Comparison of ENCODE assay signal across 8 mouse cellular contexts in genomic region chr13:45508495-45508894, GRCm38 (mm10). TPM values are rescaled to one million over a fixed set of nuclear protein-coding genes. Genes with fewer than 3 reads are reported as not detected.
DNase-seq lines count a peak whose midpoint lies in the region; ATAC-seq and TF ChIP-seq lines count a peak whose summit lies in the region.

No protein-coding gene starts in this region.

- H3K27ac ChIP-seq in embryonic facial prominence, embryonic 11.5 days (replicated peaks; ENCODE audit: low read depth, low read length): no peak overlapping the region
- H3K27ac ChIP-seq in limb, embryonic 12.5 days: no peak overlapping the region
- no peak overlapping the region for H3K27ac ChIP-seq in midbrain, embryonic 16.5 days (ENCODE audit: low read length)
- no peak overlapping the region; the same call in 1 of the 2 replicates for H3K27ac ChIP-seq in thymus, adult 2 months (ENCODE audit: control insufficient read depth, insufficient read depth, low read length)

- H3K9ac ChIP-seq in embryonic facial prominence, embryonic 11.5 days (replicated peaks; ENCODE audit: low read length): no peak overlapping the region
- H3K9ac ChIP-seq in limb, embryonic 12.5 days (replicated peaks): peak overlapping the region; percentile 66
- 0 out of 2 replicates have a peak overlapping the region, but pooled peaks have one; percentile 11 for H3K9ac ChIP-seq in midbrain, embryonic 16.5 days (ENCODE audit: low read depth, low read length)

- WGBS in embryonic facial prominence, embryonic 11.5 days: 2% methylated on average over 8 of the region's 8 CpGs
- WGBS in limb, embryonic 12.5 days: under 1% methylated on average over 8 of the region's 8 CpGs
- 2% methylated on average over 8 of the region's 8 CpGs for WGBS in midbrain, embryonic 16.5 days
- WGBS in thymus, adult 2 months: 8% methylated on average over 8 of the region's 8 CpGs

- no peak for TF ChIP-seq POLR2A in thymus, adult 2 months (IDR thresholded peaks at IDR 0.05; ENCODE audit: control insufficient read depth, extremely low read depth, insufficient read depth, low read length, poor library complexity)

- H3K4me3 ChIP-seq in embryonic facial prominence, embryonic 11.5 days (ENCODE audit: low read depth, low read length): peak overlapping the region; percentile 50
- H3K4me3 ChIP-seq in limb, embryonic 12.5 days (replicated peaks): peak overlapping the region; percentile 61
- H3K4me3 ChIP-seq in midbrain, embryonic 16.5 days (ENCODE audit: low read depth, low read length): peak overlapping the region; percentile 66
- H3K4me3 ChIP-seq in thymus, adult 2 months (ENCODE audit: control insufficient read depth, insufficient read depth, low read length): peak overlapping the region; percentile 53

- TF ChIP-seq CTCF in thymus, adult 2 months (IDR thresholded peaks at IDR 0.05; ENCODE audit: borderline replicate concordance, control insufficient read depth, extremely low read depth, insufficient read depth, low read length, poor library complexity): no peak

- no peak for ATAC-seq in embryonic facial prominence, embryonic 11.5 days (replicated peaks; ENCODE audit: insufficient number of reproducible peaks, low FRiP score, low TSS enrichment, low read depth)
- ATAC-seq in limb, embryonic 12.5 days (ENCODE audit: insufficient number of reproducible peaks, insufficient read depth, low FRiP score, low TSS enrichment, low read depth): no peak
- ATAC-seq in midbrain, embryonic 16.5 days: peak; percentile 54; the same call in 1 of the 2 replicates

- no peaks in the 10 kb centered on the region for H3K36me3 ChIP-seq in embryonic facial prominence, embryonic 11.5 days (replicated peaks; ENCODE audit: control insufficient read depth, insufficient read depth, low read depth, low read length)
- H3K36me3 ChIP-seq in limb, embryonic 12.5 days: no peaks in the 10 kb centered on the region
- H3K36me3 ChIP-seq in midbrain, embryonic 16.5 days (ENCODE audit: control insufficient read depth, insufficient read depth, low read length): no peaks in the 10 kb centered on the region
- H3K36me3 ChIP-seq in thymus, adult 2 months (ENCODE audit: control insufficient read depth, insufficient read depth, low read length): no peaks in the 10 kb centered on the region

- 0 out of 2 replicates have a peak, but pooled peaks cover 2% of the 10 kb centered on the region for H3K27me3 ChIP-seq in embryonic facial prominence, embryonic 11.5 days (ENCODE audit: control insufficient read depth, insufficient read depth, low read length)
- H3K27me3 ChIP-seq in limb, embryonic 12.5 days: peaks cover 9% of the 10 kb centered on the region; the same call in 1 of the 2 replicates
- no peaks in the 10 kb centered on the region for H3K27me3 ChIP-seq in midbrain, embryonic 16.5 days (ENCODE audit: control insufficient read depth, insufficient read depth, low read depth, low read length)
- no peaks in the 10 kb centered on the region for H3K27me3 ChIP-seq in thymus, adult 2 months (ENCODE audit: control insufficient read depth, insufficient read depth, low read length)

- DNase-seq in spleen, postnatal 14 days (ENCODE audit: low spot score in 2 of 2): peak; percentile 18 to 35
- no peak for DNase-seq in spleen, adult 18-20 months
- peak; percentile 37 for DNase-seq in embryonic facial prominence, embryonic 11.5 days (ENCODE audit: low spot score)
- DNase-seq in heart, adult 8-10 months (ENCODE audit: low spot score): peak; percentile 58
- peak; percentile 83 to 87 for DNase-seq in kidney, adult 8-10 months
- peak; percentile 25 for DNase-seq in thymus, adult 2 months

- H3K4me2 ChIP-seq in embryonic facial prominence, embryonic 11.5 days (ENCODE audit: low read depth, low read length): peak overlapping the region; percentile 73
- H3K4me2 ChIP-seq in limb, embryonic 12.5 days: peak overlapping the region; percentile 87
- peak overlapping the region; percentile 94 for H3K4me2 ChIP-seq in midbrain, embryonic 16.5 days (ENCODE audit: low read length)

- no peaks in the 10 kb centered on the region for H3K9me3 ChIP-seq in embryonic facial prominence, embryonic 11.5 days (replicated peaks; ENCODE audit: control insufficient read depth, low read length)
- no peaks in the 10 kb centered on the region for H3K9me3 ChIP-seq in limb, embryonic 12.5 days
- no peaks in the 10 kb centered on the region for H3K9me3 ChIP-seq in midbrain, embryonic 16.5 days (replicated peaks; ENCODE audit: control insufficient read depth, low read length, poor library complexity, severe bottlenecking)

- no peaks in the 10 kb centered on the region; the same call in 1 of the 2 replicates for H3K4me1 ChIP-seq in embryonic facial prominence, embryonic 11.5 days (ENCODE audit: control insufficient read depth, insufficient read depth, low read length)
- peaks cover 32% of the 10 kb centered on the region for H3K4me1 ChIP-seq in limb, embryonic 12.5 days (replicated peaks)
- peaks cover 8% of the 10 kb centered on the region for H3K4me1 ChIP-seq in midbrain, embryonic 16.5 days (ENCODE audit: control insufficient read depth, insufficient read depth, low read length)
- H3K4me1 ChIP-seq in thymus, adult 2 months (replicated peaks; ENCODE audit: control insufficient read depth, insufficient read depth, low read length): peaks cover 20% of the 10 kb centered on the region

RNA-seq across cellular contexts. Expression of gene Gmpr, which starts 1.3 kb away (rescaled TPM):
- polyA plus RNA-seq in embryonic facial prominence, embryonic 11.5 days (2014; fragmentation: Nextera tagmentation; extraction: Ambion mirVana): 21.9 and 23.0 TPM in 2 replicates
- 100 to 1,000 TPM; 152 to 199 (median 170) TPM for total RNA-seq in heart, adult 8-10 months (2022)
- 20.1 and 21.7 TPM in 2 replicates for polyA plus RNA-seq in limb, embryonic 12.5 days (2016; fragmentation: Nextera tagmentation; extraction: Ambion mirVana)
- polyA plus RNA-seq in midbrain, embryonic 16.5 days (2015; fragmentation: Nextera tagmentation; extraction: Ambion mirVana): 25.0 and 33.8 TPM in 2 replicates
- polyA plus RNA-seq in thymus, adult 2 months (2012; rRNA removed): 32.6 and 43.5 TPM in 2 replicates

Comparison
In these comparisons a context has a peak if more than half of its experiments do, and no peak if none do; other contexts are left out.
1. DNase-seq: peak in spleen, postnatal 14 days (2 of 2), embryonic facial prominence, embryonic 11.5 days (single experiment), heart, adult 8-10 months (single experiment), kidney, adult 8-10 months (2 of 2) and thymus, adult 2 months (single experiment); none in spleen, adult 18-20 months (0 of 2).
2. Peak in every context shown above with its lines, with median percentiles within 50 percentile points of each other: H3K4me2 ChIP-seq and H3K4me3 ChIP-seq.